Mouse (Mus musculus) large intestine, adult 2 months (tissue): ENCODE measurements at regions not wholly inside any gene's neighbourhood (a gene's known extent, or its start where the extent isn't known, plus 50 kb on each side); places are given as distances from the start of the nearest gene placed in this dataset.

Source experiments
- DNase-seq: peaks from one replicate; pipeline ENCODE4 v3.0.0-alpha.2; 2012; ENCODE audit warnings: low read depth, low spot score
- WGBS: fragments of 180-500 bp; shearing (Covaris S2); methylation state at CpG from one replicate; pipeline ENCODE4 v1.1.7; 2018; 5-methylcytosine and 5-hydroxymethylcytosine counted together

DNA sequence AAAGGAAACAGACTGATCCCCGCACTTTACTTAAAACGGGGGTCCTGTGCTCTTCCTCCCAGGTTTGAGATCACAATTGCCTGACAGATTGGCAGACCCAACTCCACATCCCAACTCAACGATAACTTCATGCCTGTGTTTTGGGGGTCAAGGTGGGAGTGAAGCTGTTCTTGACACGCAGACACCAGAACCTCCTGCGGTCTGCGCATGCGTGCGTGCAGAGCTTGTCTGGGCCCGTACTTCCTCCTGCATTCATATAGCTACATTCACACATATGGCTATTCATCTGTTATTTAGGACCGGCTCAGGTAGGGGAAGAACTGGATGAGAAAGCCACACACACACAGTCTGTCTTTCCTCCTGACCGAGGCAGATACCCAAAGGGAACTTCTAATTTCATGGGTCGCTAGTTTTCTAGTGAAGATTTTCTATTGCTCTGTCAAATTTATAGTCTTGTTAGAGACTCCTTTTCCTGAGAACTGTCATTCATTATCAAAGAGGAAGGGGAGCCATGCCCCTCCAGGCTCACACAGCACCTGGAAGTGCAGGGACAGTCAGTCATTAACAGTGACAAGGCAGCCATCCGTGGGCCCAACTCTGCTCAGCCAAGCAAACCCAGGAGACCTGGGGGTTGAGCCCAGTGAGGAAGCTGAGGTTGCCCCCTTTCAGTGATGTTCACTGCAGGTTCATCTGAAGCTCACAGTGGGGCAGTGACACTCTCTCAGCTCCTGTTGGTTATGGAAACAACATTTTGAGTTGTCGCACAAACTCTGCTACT, 104.0 kb upstream of the Gm3448 start:
- 86% methylated on average over 14 of the region's 14 CpGs for WGBS
- no peak for DNase-seq

GRCm38 (mm10) chr17:15140391-15140790, 99.1 kb upstream of the Gm3448 start:
- no peak for DNase-seq

More at GRCm38 (mm10) chr17:15140391-15140790, 99.1 kb upstream of the Gm3448 start:
- WGBS: 77% methylated on average over 4 of the region's 4 CpGs
